Mouse (Mus musculus): Measurements from ENCODE around the gene Parn. TPM values are rescaled to one million over a fixed set of nuclear protein-coding genes. Genes with fewer than 3 reads are reported as not detected.

Gene Parn
- polyA plus RNA-seq, 1 experiment from 2014 or later = 40.9 TPM

GRCm38 (mm10) chr16:13541816-13542215, 126.2 kb downstream of the Parn start:
- Histone ChIP-seq H3K27ac (no peak overlapping the region), H3K4me1 (no peaks in the 10 kb centered on the region), H3K36me3 (peaks cover 18% of the 10 kb centered on the region), H3K4me2 (replicated peaks) (no peak overlapping the region), H3K27me3 (no peaks in the 10 kb centered on the region), H3K9me3 (peaks cover 22% of the 10 kb centered on the region), H3K4me3 (no peak overlapping the region), H3K9ac (no peak overlapping the region)
- no peak for ATAC-seq (ENCODE audit: insufficient number of reproducible peaks, insufficient read depth, low FRiP score, low TSS enrichment)
- 84% methylated on average over 4 of the region's 4 CpGs for WGBS

- peaks cover 17% of the 10 kb centered on the region for H3K9me3 ChIP-seq
- ATAC-seq (ENCODE audit: insufficient number of reproducible peaks, insufficient read depth, low FRiP score, low TSS enrichment) = no peak
- no peaks in the 10 kb centered on the region for H3K4me1 ChIP-seq
- H3K36me3 ChIP-seq = peaks cover 13% of the 10 kb centered on the region
- H3K27me3 ChIP-seq = no peaks in the 10 kb centered on the region
- WGBS = 79% methylated on average over 15 of the region's 15 CpGs
- H3K4me3 ChIP-seq = no peak overlapping the region
- no peak overlapping the region for H3K27ac ChIP-seq
- no peak overlapping the region for H3K4me2 ChIP-seq (replicated peaks)
- H3K9ac ChIP-seq = no peak overlapping the region
Measured at GRCm38 (mm10) chr16:13541121-13541747, 126.7 kb downstream of the Parn start.

- Histone ChIP-seq H3K9ac (no peak overlapping the region), H3K36me3 (no peaks in the 10 kb centered on the region), H3K27me3 (no peaks in the 10 kb centered on the region), H3K9me3 (no peaks in the 10 kb centered on the region), H3K27ac (no peak overlapping the region), H3K4me1 (no peaks in the 10 kb centered on the region), H3K4me2 (replicated peaks) (no peak overlapping the region), H3K4me3 (no peak overlapping the region)
- ATAC-seq (ENCODE audit: insufficient number of reproducible peaks, insufficient read depth, low FRiP score, low TSS enrichment) = no peak
- WGBS = 76% methylated on average over 9 of the region's 9 CpGs
Measured at GRCm38 (mm10) chr16:13538933-13539648, 128.9 kb downstream of the Parn start.

- Histone ChIP-seq H3K36me3 (no peaks in the 10 kb centered on the region), H3K4me3 (no peak overlapping the region), H3K9me3 (no peaks in the 10 kb centered on the region), H3K4me1 (no peaks in the 10 kb centered on the region), H3K9ac (no peak overlapping the region), H3K4me2 (replicated peaks) (no peak overlapping the region), H3K27me3 (no peaks in the 10 kb centered on the region), H3K27ac (no peak overlapping the region)
- ATAC-seq (ENCODE audit: insufficient number of reproducible peaks, insufficient read depth, low FRiP score, low TSS enrichment) = no peak
- WGBS = 51% methylated on average over 13 of the region's 13 CpGs
Measured at GRCm38 (mm10) chr16:13538213-13538932, 129.6 kb downstream of the Parn start.

- Histone ChIP-seq H3K9me3 (no peaks in the 10 kb centered on the region), H3K4me3 (no peak overlapping the region), H3K27ac (no peak overlapping the region), H3K27me3 (no peaks in the 10 kb centered on the region), H3K4me1 (no peaks in the 10 kb centered on the region), H3K36me3 (no peaks in the 10 kb centered on the region), H3K4me2 (replicated peaks) (no peak overlapping the region), H3K9ac (no peak overlapping the region)
- 84% methylated on average over 7 of the region's 7 CpGs for WGBS
- no peak for ATAC-seq (ENCODE audit: insufficient number of reproducible peaks, insufficient read depth, low FRiP score, low TSS enrichment)
Measured at GRCm38 (mm10) chr16:13536404-13536803, 131.6 kb downstream of the Parn start.

GRCm38 (mm10) chr16:13535856-13536255, 132.1 kb downstream of the Parn start:
- no peak overlapping the region for H3K4me3 ChIP-seq
- H3K9me3 ChIP-seq = no peaks in the 10 kb centered on the region
- ATAC-seq (ENCODE audit: insufficient number of reproducible peaks, insufficient read depth, low FRiP score, low TSS enrichment) = no peak
- H3K4me1 ChIP-seq = no peaks in the 10 kb centered on the region
- H3K4me2 ChIP-seq (replicated peaks) = no peak overlapping the region
- 63% methylated on average over 12 of the region's 12 CpGs for WGBS
- no peaks in the 10 kb centered on the region for H3K36me3 ChIP-seq
- no peak overlapping the region for H3K27ac ChIP-seq
- no peak overlapping the region for H3K9ac ChIP-seq
- no peaks in the 10 kb centered on the region for H3K27me3 ChIP-seq

- H3K4me1 ChIP-seq = no peaks in the 10 kb centered on the region
- no peak overlapping the region for H3K4me3 ChIP-seq
- no peak overlapping the region for H3K9ac ChIP-seq
- H3K9me3 ChIP-seq = no peaks in the 10 kb centered on the region
- H3K4me2 ChIP-seq (replicated peaks) = no peak overlapping the region
- ATAC-seq (ENCODE audit: insufficient number of reproducible peaks, insufficient read depth, low FRiP score, low TSS enrichment) = no peak
- no peak overlapping the region for H3K27ac ChIP-seq
- no peaks in the 10 kb centered on the region for H3K27me3 ChIP-seq
- no peaks in the 10 kb centered on the region for H3K36me3 ChIP-seq
Measured at GRCm38 (mm10) chr16:13532840-13533239, 135.1 kb downstream of the Parn start.

- no peak for ATAC-seq (ENCODE audit: insufficient number of reproducible peaks, insufficient read depth, low FRiP score, low TSS enrichment)
- H3K36me3 ChIP-seq = no peaks in the 10 kb centered on the region
- H3K9me3 ChIP-seq = no peaks in the 10 kb centered on the region
- H3K27ac ChIP-seq = no peak overlapping the region
- no peak overlapping the region for H3K4me2 ChIP-seq (replicated peaks)
- H3K27me3 ChIP-seq = no peaks in the 10 kb centered on the region
- no peak overlapping the region for H3K9ac ChIP-seq
- no peak overlapping the region for H3K4me3 ChIP-seq
- WGBS = 87% methylated on average over 5 of the region's 5 CpGs
- no peaks in the 10 kb centered on the region for H3K4me1 ChIP-seq
Measured at GRCm38 (mm10) chr16:13531279-13531678, 136.7 kb downstream of the Parn start.

GRCm38 (mm10) chr16:13521359-13521758, 146.6 kb downstream of the Parn start:
- H3K9ac ChIP-seq = no peak overlapping the region
- H3K27me3 ChIP-seq = no peaks in the 10 kb centered on the region
- 66% methylated on average over 6 of the region's 6 CpGs for WGBS
- H3K36me3 ChIP-seq = no peaks in the 10 kb centered on the region
- no peak overlapping the region for H3K4me2 ChIP-seq (replicated peaks)
- no peak for ATAC-seq (ENCODE audit: insufficient number of reproducible peaks, insufficient read depth, low FRiP score, low TSS enrichment)
- H3K27ac ChIP-seq = no peak overlapping the region
- no peaks in the 10 kb centered on the region for H3K4me1 ChIP-seq
- no peaks in the 10 kb centered on the region for H3K9me3 ChIP-seq
- no peak overlapping the region for H3K4me3 ChIP-seq

GRCm38 (mm10) chr16:13520301-13520700, 147.7 kb downstream of the Parn start:
- H3K4me1 ChIP-seq = no peaks in the 10 kb centered on the region
- 88% methylated on average over 6 of the region's 6 CpGs for WGBS
- no peak for ATAC-seq (ENCODE audit: insufficient number of reproducible peaks, insufficient read depth, low FRiP score, low TSS enrichment)
- H3K9ac ChIP-seq = no peak overlapping the region
- H3K9me3 ChIP-seq = no peaks in the 10 kb centered on the region
- H3K27me3 ChIP-seq = no peaks in the 10 kb centered on the region
- no peak overlapping the region for H3K27ac ChIP-seq
- H3K4me2 ChIP-seq (replicated peaks) = no peak overlapping the region
- no peak overlapping the region for H3K4me3 ChIP-seq
- no peaks in the 10 kb centered on the region for H3K36me3 ChIP-seq

- no peak overlapping the region for H3K4me2 ChIP-seq (replicated peaks)
- H3K4me1 ChIP-seq = no peaks in the 10 kb centered on the region
- H3K27me3 ChIP-seq = no peaks in the 10 kb centered on the region
- ATAC-seq (ENCODE audit: insufficient number of reproducible peaks, insufficient read depth, low FRiP score, low TSS enrichment) = no peak
- 54% methylated on average over 3 of the region's 3 CpGs for WGBS
- no peaks in the 10 kb centered on the region for H3K9me3 ChIP-seq
- H3K9ac ChIP-seq = no peak overlapping the region
- H3K36me3 ChIP-seq = no peaks in the 10 kb centered on the region
- no peak overlapping the region for H3K4me3 ChIP-seq
- H3K27ac ChIP-seq = no peak overlapping the region
Measured at GRCm38 (mm10) chr16:13516214-13516613, 151.8 kb downstream of the Parn start.

- no peaks in the 10 kb centered on the region for H3K4me1 ChIP-seq
- 87% methylated on average over 7 of the region's 7 CpGs for WGBS
- no peaks in the 10 kb centered on the region for H3K9me3 ChIP-seq
- no peaks in the 10 kb centered on the region for H3K27me3 ChIP-seq
- no peak overlapping the region for H3K27ac ChIP-seq
- no peak for ATAC-seq (ENCODE audit: insufficient number of reproducible peaks, insufficient read depth, low FRiP score, low TSS enrichment)
- H3K4me3 ChIP-seq = no peak overlapping the region
- H3K4me2 ChIP-seq (replicated peaks) = no peak overlapping the region
- no peak overlapping the region for H3K9ac ChIP-seq
- no peaks in the 10 kb centered on the region for H3K36me3 ChIP-seq
Measured at GRCm38 (mm10) chr16:13515524-13515923, 152.4 kb downstream of the Parn start.
